Mouse (Mus musculus) megakaryocyte-erythroid progenitor cell, adult 5-6 weeks (primary cell): ENCODE data around the gene Ech1. TPM values are rescaled to one million over a fixed set of nuclear protein-coding genes. Genes with fewer than 3 reads are reported as not detected.

ENCODE experiments used
- ATAC-seq: replicated peaks from 2 replicates; pipeline ENCODE4 v1.8.0; 2016; ENCODE audit warnings: mild to moderate bottlenecking, inconsistent platforms; ENCODE audit not compliant: severe bottlenecking, poor library complexity, low FRiP score, low TSS enrichment
- total RNA-seq, 2 experiments: library from RNA; stranded (forward) in 1 of 2; stranded (reverse) in 1 of 2; fragments of 200-1000, 215-1000 nt in 1 of 2; fragments of >200 nt in 1 of 2; fragmentation: Nextera tagmentation in 1 of 2; gene quantifications; 2 replicates each; pipeline ENCODE4 v1.2.3; 2014 to 2017

The Ech1 gene
- total RNA-seq, 2 experiments from 2014 or later: 95.0 to 119 TPM

GRCm38 (mm10) chr7:28836936-28837335 lies 11.9 kb downstream of the Ech1 start:
- ATAC-seq: no peak

GRCm38 (mm10) chr7:28838331-28838730 lies 13.3 kb downstream of the Ech1 start:
- no peak for ATAC-seq

GRCm38 (mm10) chr7:28847273-28847672 lies 22.3 kb downstream of the Ech1 start:
- ATAC-seq: no peak

GRCm38 (mm10) chr7:28849700-28850236 lies 24.8 kb downstream of the Ech1 start:
- ATAC-seq: no peak

GRCm38 (mm10) chr7:28850642-28851041 lies 25.6 kb downstream of the Ech1 start:
- ATAC-seq: no peak

- ATAC-seq: no peak
Measured at GRCm38 (mm10) chr7:28859953-28860352, 34.9 kb downstream of the Ech1 start.

- ATAC-seq: no peak
Measured at GRCm38 (mm10) chr7:28860898-28861297, 35.9 kb downstream of the Ech1 start.

GRCm38 (mm10) chr7:28862817-28863499 lies 37.9 kb downstream of the Ech1 start:
- ATAC-seq: no peak

GRCm38 (mm10) chr7:28863540-28863939 lies 38.5 kb downstream of the Ech1 start, which contains the start of gene Lgals7:
Gene Lgals7 (plus strand): TSS chr7:28863853.
- no peak for ATAC-seq

GRCm38 (mm10) chr7:28864288-28864750 lies 39.3 kb downstream of the Ech1 start:
- ATAC-seq: peak; percentile 14; the same call in 1 of the 2 replicates

- peak; percentile 85 for ATAC-seq
Measured at GRCm38 (mm10) chr7:28865481-28866300, 40.7 kb downstream of the Ech1 start.

GRCm38 (mm10) chr7:28866769-28867507 lies 41.9 kb downstream of the Ech1 start:
- ATAC-seq: no peak

- ATAC-seq: peak; percentile 45
Measured at GRCm38 (mm10) chr7:28867508-28868340, 42.7 kb downstream of the Ech1 start.

- peak; percentile 69 for ATAC-seq
Measured at GRCm38 (mm10) chr7:28870901-28871664, 46.1 kb downstream of the Ech1 start.

GRCm38 (mm10) chr7:28874565-28874964 lies 49.5 kb downstream of the Ech1 start:
- ATAC-seq: no peak

GRCm38 (mm10) chr7:28876099-28876498 lies 51.1 kb downstream of the Ech1 start:
- ATAC-seq: no peak

- ATAC-seq: peak; percentile 71
Measured at GRCm38 (mm10) chr7:28877155-28877554, 52.1 kb downstream of the Ech1 start.

GRCm38 (mm10) chr7:28877856-28878255 lies 52.8 kb downstream of the Ech1 start:
- no peak for ATAC-seq
